Mouse (Mus musculus) 3134 (cell line): Measurements from ENCODE around the gene Ecd.

Source experiments
- DNase-seq: peaks from one replicate; pipeline ENCODE4 v3.0.0-alpha.2; 2011; ENCODE audit warnings: low spot score; ENCODE audit not compliant: insufficient read length; ENCODE audit errors: extremely low read depth

The Ecd gene

DNA sequence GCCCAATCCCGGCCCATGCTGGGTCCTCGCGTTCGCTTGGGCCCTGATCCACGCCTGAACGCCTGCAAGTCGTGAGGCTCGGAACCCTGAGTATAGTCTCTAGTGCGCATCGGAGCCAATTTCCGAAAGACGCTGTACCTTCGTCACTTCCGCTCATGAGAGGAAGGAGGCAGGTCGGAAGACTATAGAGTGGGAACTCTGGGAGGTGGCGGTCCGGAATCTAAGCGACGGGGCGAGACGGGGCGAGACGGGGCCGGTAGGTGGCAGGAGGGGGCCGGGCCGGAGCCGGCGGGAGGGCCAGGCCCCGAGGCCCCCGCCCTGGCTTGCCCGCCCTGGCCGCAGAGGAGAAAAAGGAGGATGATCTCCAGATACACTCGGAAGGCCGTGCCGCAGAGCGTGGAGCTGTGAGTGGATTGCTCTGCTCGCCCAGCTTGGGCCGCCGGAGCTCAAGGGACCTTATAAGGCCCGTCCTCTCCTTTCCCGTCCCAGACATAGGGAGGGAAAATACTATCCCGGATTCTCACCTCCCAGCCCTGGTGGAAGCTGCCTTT is at the start of gene Ecd, which contains the start of gene Fam149b:
Gene Ecd, minus strand, starts transcription at position 131 of the 551 bp plus-strand sequence.
Gene Fam149b, plus strand, starts transcription at position 172 of the 551 bp plus-strand sequence.
- DNase-seq, result peak; percentile 87

DNA sequence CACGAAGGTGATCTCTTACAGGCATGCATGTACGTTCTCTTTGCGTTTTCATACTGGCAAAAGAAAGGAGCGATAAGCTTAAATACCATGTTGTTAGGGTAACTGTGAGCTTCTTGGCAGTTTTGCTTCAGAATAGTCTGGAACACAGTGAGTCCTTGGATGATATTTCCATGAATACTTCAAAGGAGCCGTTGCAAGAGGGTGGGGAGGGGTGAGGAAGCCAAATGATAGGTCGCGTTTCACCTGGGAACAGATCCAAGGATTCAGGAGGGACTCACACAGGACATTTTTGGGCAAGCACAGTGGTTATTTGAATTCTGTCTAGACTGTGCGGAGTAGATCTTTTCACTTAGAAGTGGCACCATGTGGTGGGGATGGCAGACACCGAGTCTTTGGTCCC is 49.3 kb upstream of the Ecd start:
- DNase-seq, result no peak

DNA sequence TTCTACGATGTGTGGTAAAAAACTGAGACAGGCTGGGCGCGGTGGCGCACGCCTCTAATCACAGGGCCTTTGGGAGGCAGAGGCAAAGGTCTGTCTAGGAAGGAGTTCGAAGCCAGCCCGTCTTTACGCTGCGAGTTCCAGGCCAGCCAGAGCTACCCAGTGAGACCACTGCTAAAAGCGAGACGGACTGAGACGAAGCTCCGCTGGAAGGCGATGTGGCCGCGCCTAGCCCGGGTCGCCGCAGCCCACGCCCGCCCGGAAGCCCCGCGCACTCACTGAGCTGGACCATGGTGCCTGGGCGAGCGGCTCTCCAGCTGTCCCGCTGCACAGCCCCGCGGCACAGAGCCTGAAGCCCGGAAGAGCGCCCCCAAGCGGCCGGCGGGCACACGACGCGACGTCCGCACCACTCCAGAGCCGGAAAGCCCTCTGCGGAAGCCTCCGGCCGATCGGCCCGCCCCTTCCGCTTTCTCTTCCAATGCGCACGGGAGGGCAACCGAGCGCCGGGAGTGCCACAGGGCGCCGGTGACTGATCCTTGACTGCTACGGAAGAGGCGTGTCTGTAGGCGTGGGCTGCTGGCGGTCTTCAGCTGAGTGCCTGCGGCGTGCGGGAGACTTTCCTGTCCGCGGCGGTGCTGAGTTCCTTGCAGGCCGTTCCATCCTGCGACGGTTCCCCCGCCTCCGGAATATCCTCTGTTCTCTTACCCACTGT is 45.4 kb upstream of the Ecd start, which contains the start of gene Mrps16:
Gene Mrps16, minus strand, starts transcription at position 430 of the 709 bp plus-strand sequence.
- DNase-seq, result peak; percentile 97

- no peak for DNase-seq
Measured at GRCm38 (mm10) chr14:20392326-20392725, 44.4 kb upstream of the Ecd start.

DNA sequence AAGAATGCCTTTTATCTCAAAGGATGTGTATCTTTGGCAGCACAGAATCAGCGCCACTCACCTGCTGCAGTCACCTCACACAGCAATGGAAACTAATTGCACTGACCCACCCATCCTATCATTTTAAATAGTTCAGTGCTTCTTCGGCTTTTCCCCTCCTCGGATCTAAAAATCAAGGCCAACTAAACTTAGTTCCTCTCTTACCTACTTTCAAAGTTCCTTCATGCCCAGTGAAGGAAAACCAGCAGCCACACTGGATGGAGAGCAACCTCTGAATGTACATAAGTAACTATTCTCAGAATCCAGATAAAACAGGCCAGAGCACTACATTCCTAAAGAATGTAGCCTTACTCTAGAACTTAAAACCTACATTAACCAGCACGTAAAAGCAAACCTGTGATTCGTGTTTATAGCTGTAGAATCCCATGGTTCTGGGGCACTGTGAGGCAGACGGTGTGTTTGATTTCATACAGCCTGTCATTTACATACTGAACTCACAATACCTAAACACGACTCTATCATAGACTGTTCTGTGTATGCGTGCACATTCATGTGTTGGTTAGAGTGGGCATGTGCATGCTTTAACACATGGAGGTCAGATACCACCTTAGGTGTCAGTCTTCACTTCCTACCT is 41.6 kb upstream of the Ecd start:
- no peak for DNase-seq

DNA sequence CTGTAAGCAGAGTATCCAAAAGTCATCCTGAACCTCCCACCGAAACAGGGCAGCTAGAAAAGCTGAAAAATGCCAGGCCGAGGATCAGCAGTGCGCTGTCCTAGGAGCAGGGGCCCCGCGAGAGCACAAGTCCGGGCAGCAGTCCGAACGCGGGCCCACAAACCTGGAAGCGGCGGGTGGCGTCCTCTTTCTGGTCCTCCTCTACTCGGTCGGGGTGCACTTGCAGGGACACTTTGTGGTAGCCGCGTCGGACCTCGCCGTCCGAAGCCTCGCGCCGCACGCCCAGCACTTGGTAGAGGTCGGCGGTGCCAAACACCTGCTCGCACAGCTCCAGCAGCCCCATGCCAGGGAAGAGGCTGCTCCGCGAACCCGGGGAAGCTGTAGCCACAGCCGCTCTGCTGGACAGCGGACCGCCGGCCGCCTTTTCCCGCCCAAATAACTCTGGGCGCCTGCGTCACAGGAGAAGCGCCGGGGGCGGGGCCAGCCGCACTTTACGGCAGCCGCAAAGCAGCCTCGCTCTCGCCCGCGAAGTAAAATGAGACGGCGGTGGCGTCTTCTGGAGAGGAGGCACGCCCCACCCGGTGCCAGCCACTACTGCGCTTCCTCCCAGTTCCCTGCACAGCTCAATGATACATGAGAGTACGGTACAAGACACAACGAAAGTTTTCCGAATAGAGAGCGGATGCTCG is 40.7 kb upstream of the Ecd start, which contains the start of gene Dnajc9:
Gene Dnajc9, minus strand, starts transcription at position 470 of the 689 bp plus-strand sequence.
- DNase-seq, result peak; percentile 93

DNA sequence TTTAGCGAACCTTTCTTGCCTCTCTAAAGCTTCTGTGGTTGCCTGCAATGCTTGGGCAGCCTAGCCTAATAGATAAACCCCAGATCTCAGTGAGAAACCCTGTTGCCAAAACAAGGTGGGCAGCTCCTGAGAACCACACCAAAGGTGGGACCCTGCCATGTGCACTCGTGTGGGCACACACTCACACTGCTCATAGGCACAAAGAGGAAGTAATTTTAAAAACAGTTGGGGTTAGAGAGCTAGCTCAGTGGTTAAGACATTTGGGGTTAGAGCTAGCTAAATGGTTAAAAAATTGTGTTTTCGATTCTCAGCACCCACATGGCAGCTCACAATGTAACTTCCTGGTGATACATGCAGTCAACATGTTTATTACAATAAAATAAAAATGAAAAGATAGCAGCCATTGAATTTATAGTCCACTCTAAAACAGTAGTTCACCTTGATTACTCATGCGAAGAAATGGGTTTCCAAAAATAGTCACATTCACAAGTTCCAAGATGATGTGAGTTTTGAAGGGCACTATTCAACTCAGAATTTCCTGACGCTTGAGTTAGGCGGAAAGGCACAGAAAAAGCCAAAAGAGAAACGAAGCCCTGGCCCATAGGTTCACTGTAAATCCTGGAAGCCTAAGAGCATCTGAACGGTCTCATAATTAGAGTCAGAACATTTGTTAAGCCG is 32.0 kb upstream of the Ecd start:
- DNase-seq, result no peak

DNA sequence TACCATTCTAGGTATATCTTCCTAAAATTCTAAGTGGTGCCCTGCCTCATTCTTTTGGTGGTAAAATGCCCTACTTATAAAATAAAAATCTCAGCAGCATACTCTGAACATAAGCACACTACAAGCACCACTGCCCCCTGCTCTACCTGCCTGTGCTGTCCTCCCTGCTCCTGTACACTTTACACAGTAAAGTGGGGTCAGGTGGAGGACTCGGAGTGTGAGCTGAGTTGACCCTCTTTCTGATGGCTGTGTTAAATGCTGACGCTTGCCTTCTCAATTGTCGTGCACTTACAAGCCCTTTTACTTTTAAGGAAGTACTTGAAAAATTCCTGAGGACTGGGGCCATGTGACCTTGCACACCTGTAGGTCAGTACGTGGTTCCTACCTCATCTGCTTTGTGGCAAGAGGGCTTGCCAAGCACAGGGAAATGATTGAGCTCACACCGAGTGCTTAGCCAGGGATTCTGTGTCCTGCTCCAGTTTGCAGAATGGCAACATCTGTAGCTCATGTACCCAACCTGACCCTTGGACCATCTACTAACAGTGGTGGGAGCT is 31.2 kb upstream of the Ecd start:
- no peak for DNase-seq

DNA sequence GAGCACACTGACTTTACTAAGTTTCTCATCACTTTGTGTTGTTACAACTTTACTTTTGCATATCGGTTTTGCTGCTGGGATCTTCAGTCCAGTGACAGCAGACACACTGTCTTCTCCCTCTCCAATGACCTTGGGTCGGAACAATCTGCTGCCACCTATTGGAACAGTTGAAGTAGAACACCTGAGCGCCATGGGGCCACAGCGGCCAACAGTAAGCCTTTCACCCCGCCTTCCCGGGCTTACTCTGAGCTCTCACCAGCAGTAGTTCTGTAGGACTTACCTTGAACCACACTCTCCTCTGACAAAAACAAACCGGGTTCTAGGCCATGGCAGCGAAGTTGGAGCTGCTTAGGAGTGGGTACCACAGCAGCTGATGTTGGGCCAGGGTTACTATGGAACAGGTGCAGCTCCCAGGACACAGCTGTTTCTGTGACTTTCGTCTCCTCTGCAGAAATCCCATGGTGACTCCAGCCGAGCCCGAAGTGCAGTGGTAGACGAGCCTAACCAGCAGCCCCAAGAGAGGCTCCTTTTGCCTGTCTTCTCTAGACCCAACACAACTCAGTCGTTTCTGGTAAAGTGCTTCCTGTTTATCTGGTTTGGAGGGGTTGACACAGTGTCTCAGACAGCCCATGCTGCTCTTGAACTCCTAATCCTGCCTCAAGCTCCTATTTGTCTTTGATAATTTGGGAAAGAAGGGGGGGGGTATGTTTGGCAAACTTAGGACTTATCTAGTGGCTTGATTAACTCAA is 30.6 kb upstream of the Ecd start:
- no peak for DNase-seq

DNA sequence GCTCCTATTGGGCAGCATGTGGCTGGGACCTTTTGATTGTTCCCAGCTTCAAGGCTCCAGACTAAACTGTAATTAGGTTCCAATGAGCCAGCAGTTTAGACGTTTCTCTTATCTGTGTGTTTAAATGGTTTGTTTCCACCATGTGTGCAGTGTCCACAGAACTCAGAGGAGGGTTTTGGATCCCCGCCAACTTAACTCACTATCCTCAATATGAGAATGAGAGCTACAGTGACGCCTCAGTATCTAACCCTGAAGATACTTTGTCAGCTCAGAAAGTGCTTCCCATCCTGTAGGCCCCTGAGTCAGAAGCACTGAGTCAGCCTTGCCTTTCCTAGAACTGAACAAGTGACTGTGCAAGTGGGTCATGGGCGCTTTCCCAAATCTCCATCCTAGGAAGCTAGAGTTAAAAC is 29.2 kb upstream of the Ecd start:
- no peak for DNase-seq

DNA sequence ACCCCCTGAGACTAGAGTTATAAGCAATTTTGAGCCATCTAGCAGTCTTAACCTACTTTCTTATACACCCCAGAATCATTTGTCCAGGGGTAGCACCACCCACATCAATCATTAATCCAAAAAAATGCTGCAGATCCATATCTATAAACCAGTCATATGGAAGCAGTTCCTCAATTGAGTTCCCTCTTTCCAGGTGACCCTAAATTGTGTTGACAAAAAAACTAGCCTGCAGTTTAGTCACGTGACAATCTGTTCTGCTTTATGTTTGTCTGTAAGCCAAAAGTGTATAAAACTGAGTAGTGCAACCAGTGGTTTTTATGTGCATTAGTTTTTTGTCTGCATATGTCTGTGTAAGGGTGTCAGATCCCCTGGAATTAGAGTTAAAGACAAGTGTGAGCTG is 23.9 kb upstream of the Ecd start:
- DNase-seq, result no peak

DNA sequence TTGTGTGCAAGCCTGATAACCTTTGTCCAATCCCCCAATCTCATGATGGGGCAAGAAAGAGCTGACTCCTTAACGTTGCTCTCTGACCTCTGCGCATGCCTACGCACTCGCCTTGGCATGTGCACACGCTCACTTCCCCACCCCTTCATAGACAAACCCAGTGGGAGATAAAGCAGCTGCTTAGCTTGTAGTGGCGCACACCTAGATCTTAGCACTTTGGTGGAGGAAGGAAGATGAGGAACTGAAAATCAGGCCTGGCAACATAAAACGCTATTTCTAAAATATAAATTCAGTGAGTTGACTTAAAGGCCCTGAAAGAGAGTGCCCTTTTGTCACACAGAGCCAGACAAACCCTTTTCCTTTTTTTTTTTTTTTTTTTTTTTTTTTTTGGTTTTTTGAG is 22.9 kb upstream of the Ecd start:
- DNase-seq, result no peak

DNA sequence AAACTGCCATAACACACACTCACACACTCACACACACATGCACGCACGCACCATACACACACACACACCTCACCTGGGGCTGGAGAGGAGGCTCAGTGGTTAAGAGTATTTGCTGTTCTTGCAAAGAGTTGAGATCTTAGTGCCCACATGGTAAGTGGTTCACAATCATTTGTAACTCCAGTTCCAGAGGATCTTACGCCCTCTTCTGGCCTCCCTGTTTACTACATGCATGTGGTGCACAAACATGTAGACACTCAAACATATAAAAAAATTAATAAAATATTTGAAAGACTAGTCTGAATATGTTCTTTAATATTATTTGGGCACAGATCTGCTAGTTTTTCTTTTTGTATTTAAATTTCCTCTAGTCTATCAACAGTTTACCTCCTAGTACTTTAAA is 20.4 kb upstream of the Ecd start:
- DNase-seq, result no peak

GRCm38 (mm10) chr14:20363230-20363629 is 15.3 kb upstream of the Ecd start:
- no peak for DNase-seq

DNA sequence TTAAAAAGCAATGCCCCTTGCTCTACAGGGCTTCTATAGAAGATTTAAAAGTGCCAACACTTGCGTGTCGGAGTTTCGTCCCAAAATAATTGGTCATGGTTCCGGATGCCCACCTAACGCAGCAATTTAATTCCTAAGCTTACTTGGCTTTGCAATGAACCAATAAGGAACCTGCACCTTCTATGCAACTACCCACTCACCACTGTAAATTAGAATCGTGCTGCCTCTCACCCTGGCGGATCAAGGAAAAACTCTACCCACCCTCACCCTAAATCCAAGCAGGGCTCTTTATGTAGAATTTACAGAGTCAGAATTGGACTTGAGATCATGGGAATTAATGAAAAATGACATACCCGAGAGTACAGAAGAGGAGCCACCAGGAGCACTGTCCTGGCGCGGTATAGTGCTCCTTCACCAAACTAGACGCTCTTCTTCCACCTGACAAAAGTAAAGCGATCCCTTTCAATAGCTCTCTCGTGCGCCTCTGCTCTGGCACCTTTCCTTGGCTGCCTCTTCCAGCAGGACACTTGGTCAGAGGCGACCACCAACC is 405 bp downstream of the Ecd start:
- no peak for DNase-seq

DNA sequence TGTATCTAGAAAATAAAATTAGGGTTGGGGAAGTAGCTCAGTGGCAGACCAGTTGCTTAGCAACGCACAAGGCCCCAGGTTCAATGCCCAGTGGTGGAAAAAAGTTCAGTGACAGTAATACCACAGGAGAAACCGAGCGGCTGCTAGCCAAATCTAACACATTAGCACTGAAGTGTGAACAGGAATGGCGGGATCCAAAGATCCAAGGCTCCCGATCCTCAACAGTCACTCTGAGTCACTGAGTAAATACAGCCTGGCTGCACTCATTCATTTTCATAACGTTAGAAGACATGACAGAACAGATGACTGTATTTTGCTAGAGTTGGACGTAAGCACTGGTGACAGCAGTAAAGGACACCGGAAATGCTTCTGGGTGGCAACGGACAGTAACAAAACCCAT is 2.0 kb downstream of the Ecd start:
- DNase-seq, result peak; percentile 51

- DNase-seq, result no peak
Measured at GRCm38 (mm10) chr14:20340866-20341265, 7.1 kb downstream of the Ecd start.

DNA sequence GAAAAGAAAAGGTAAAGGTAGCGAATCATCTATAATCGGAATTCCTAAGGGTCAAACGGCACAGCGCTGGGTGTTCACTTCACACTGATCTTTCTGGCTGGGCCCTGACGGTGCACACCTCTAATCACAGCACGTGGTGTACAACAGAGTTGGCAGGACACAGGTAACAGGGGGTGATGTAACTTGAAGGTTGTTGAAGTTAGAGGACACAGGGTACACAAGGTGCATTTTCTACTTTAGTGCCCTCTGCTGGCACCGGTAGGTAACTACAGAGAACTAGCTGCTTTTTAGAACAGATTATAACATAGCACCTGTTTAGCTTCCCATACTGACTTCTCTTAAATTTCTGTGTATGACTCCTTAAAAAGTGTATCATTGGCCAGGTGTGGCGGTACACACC is 7.8 kb downstream of the Ecd start:
- DNase-seq, result no peak

DNA sequence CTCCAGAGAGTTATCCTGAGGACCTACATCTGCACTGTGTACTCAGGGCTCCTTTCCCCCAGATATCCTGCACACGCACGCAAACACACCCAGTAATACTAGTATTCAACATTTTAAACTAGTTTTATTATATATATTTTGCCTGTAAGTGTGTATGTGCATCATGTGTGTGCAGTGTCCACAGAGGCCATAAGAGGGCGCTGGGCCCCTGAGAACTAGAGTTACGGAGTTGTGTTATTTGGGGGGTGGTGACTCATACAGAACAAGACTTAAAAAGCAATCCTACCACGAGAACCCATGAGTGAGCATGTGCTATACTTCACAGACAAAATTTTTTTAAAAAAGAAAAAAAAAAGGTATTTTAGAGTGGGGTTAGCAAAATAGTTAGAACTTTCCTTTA is 8.5 kb downstream of the Ecd start:
- no peak for DNase-seq

DNA sequence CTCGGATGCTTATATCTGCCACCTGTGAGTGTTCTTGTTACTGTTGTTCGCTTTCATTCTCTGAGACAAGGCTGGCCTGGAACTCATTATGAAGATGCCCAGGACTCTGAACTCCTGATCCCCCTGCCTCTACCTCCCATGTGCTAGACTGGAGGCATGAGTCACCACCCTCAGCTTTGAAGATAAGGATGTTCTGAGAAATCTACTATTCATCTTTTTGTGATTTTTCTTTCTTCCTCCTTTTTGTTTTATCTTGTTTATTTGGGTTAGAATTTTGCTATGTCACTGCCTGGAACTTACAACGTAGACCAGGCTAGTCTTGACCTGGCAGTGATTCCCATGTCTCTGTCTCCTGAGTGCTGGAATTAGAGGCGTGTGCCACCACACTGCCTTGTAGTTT is 16.6 kb downstream of the Ecd start:
- DNase-seq, result no peak
